Mouse (Mus musculus) CD8-positive naive resting alpha-beta T cell, adult 2 months (primary cell): ENCODE results near the gene Tmem19.
"Not testable (repeated sequence)": the region's sequence is repeated elsewhere in the genome, so short reads cannot be mapped to it uniquely, and the experiment has no call there.

Source experiments
- DNase-seq, 2 experiments: peaks; one replicate each; pipeline ENCODE4 v3.0.0; 2022; ENCODE audit warnings: low read depth in 2 of 2, low spot score in 2 of 2

Gene Tmem19

GRCm38 (mm10) chr10:115349029-115349428 lies 13.3 kb downstream of the Tmem19 start:
- no peak for DNase-seq

GRCm38 (mm10) chr10:115348131-115348530 lies 14.2 kb downstream of the Tmem19 start:
- no peak for DNase-seq

DNA sequence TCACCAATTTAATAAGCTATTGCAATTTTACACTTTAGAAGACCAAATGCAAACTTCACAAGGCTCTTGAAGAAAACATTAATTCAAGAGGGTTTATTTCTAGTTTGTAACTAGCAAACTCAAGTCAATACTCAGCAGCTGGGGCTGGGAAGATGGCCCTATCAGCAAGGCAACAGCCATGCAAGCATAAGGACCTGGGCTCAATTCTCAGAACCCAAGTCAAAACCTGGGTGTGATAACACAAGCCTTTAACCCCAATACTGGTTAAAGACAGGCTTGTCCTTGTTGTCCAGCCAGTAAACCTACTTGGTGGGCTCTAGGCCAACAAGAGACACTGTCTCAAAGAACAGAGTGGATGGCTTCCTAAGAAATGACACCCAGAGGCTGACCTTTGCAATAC lies 15.9 kb downstream of the Tmem19 start:
- no peak for DNase-seq

DNA sequence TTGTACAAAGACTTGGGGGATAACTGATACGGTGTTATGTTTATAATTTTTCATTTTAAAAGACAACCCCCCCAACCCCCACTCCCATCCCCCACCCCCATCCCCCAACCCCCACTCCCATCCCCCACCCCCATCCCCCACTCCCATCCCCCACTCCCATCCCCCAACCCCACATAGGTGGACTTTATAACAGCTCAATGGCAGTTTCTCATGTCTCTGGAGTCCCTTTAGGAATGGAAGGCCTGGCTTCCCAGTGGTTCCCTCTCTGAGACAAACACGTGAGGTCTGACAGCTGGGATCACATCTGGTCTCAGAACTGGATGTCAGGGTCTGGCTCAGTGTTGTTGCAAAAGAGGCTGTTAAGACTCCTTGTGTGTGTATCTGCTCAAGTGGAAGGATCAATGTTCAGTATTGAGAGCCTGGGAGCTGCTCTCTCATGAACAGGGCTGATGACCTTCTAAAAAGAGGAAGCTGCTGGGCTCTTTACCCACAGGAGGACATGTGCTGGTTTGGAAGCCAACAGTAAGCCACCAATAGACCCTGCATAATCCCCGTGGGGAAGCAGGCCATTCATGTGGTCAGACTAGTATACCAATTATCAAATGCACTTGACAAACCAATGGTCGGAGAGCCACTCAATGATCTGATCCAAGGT lies 19.4 kb downstream of the Tmem19 start:
- DNase-seq: no peak

DNA sequence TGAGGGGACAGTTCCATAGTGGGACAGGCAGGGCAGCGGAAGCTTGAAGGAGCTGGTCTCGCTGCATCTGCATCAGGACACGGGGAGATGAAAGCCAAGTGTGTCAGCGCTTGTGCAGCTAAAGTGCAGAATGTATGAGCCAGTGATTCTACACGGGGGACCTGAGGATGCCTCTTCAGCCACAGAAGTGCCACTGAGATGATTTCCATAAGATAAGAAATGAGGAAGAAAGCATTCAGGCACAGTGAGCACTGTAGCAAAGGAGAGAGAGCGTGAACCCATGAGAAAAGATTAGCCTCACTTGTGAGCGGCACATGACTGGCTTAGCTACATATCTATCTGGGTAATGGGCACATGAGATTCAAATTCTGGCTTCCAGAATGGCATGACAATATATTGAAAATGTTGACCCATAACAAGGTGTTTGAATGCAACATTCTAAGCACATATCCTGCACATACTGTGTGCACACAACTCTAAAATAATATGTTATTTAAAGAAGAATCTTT lies 22.4 kb downstream of the Tmem19 start:
- DNase-seq: no peak

- DNase-seq: no peak
Measured at GRCm38 (mm10) chr10:115336901-115337300, 25.4 kb downstream of the Tmem19 start.

- DNase-seq: no peak
Measured at GRCm38 (mm10) chr10:115333528-115333927, 28.8 kb downstream of the Tmem19 start.

GRCm38 (mm10) chr10:115332997-115333396 lies 29.3 kb downstream of the Tmem19 start:
- DNase-seq: no peak

- DNase-seq: no peak
Measured at GRCm38 (mm10) chr10:115332420-115332952, 29.8 kb downstream of the Tmem19 start.

GRCm38 (mm10) chr10:115329010-115329530 lies 33.2 kb downstream of the Tmem19 start:
- no peak for DNase-seq

DNA sequence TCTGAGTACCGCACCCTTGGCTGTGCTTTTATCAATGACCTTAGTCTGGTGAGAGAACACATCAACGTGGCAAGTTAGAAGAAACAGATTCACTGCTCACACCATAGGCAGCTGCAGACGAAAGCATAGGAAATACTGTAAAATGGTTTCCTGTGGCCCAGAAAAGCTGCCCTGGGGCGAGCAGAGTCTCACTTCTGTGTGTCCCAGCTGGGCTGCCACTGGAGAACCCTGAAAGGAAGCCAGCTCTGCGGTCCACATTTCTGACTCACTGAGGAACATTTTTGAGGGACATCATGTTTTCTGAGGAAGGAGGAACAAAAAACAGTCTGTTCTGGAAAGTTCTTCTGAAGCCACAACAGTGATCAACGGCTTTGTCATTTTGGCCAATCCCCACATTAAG lies 33.8 kb downstream of the Tmem19 start:
- DNase-seq: no peak

DNA sequence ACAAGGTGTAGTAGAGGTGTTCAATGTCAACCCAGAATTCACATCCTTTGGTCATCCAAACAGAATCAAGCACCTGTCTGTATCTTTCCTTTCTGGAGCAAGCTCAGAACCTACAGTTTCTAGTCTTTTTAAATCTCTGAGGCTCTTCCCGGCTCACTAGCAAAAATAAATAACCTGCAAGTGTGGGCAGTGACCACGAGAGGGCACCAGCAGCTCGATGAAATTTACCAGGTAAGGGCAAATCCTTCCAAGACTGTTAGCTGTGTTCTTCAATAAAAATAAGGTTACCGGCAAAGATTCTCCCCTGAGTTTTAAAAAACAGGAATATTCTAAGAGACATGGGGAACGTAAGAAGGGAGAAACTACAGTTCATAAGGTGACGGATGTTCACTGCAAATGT lies 39.0 kb downstream of the Tmem19 start:
- peak; percentile 68 to 72 for DNase-seq

- no peak for DNase-seq
Measured at GRCm38 (mm10) chr10:115321317-115322035, 40.8 kb downstream of the Tmem19 start.

- DNase-seq: not testable (repeated sequence)
Measured at GRCm38 (mm10) chr10:115318388-115318787, 43.9 kb downstream of the Tmem19 start.

- no peak for DNase-seq
Measured at GRCm38 (mm10) chr10:115316313-115316712, 46.0 kb downstream of the Tmem19 start.

- peak; percentile 95 to 97 for DNase-seq
Measured at GRCm38 (mm10) chr10:115315473-115316171, 46.7 kb downstream of the Tmem19 start, which contains the start of gene Rab21. TSS of gene Rab21 (minus strand) at chr10:115315594.

- DNase-seq: peak; percentile 72 to 73
Measured at GRCm38 (mm10) chr10:115314582-115315452, 47.5 kb downstream of the Tmem19 start.

DNA sequence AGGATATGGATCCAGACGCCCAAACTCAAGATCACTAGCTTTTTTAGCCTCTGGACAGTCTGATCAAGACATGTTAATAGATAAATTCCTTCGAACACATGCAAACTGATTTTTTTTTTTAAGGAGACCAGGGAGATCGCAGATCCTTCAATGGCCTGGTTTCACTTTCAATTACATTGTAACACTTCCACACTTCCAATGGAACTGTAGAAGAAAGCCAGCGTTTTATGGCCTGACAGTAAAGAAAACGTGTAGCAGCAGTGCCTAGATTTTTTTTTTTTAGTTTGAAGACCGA lies 48.1 kb downstream of the Tmem19 start:
- no peak for DNase-seq

DNA sequence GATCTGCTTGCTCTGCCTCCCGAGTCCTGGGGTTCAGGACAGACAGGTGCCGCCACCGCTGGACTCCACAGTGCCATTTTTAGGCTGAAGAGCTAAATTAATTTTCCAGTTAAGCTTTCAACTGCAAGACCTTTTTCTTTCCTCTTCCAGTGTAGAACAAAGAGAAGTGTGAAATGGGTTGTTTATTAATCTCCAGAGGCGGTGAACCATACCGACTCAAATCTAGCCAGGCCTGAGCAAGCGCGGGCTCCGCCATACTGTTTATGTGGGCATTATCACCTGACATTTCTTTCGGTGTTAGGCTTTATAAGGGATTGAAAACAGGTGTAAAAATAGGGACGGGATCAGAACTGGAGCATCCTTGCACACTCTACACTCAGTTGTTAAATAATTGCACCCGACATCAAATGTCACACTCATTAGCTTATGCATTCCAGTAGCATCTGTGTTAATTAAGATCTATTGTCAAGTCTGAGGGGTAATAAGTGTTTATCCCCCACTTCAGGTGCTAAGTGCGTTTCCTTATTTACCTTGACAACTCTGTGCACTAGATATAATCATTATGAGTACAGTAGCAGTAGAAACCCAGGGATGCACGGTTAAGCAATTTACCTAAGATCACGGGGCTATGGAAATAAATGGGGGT lies 48.5 kb downstream of the Tmem19 start:
- DNase-seq: no peak

DNA sequence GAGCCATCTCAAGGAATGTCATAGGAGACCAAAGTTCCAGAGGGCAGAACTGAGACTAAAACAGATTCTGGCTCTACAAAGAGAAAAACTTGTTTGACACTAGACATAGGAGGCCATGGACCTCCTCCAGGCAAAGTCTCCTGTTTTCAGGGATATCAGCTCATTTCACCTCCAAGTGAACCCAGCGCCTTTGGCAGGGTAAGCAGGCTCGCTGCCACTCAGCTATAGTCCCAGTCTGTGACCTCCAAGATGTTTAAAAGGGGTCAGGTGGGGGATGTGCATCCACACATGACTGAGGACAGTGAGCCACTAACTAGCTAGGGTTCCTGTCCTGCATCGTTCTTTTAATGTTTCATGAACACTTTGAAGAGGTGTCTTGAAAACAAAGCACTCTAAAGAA lies 49.6 kb downstream of the Tmem19 start:
- no peak for DNase-seq
